Mouse (Mus musculus) forebrain, embryonic 16.5 days (tissue): ENCODE data around the gene Sipa1. TPM values are rescaled to one million over a fixed set of nuclear protein-coding genes. Genes with fewer than 3 reads are reported as not detected.

Source experiments
- ATAC-seq: fragments of 200-750 bp; cut with Nextera tagmentation; 2 replicates; pipeline ENCODE4 v1.8.0; 2017; ENCODE audit warnings: mild to moderate bottlenecking, moderate library complexity
- H3K27ac ChIP-seq: fragments of 300-500 bp; sonication (generic); 2 replicates; pipeline ENCODE4 v1.5.1; 2014; ENCODE audit warnings: low read length, control low read depth
- H3K27me3 ChIP-seq: fragments of 300-500 bp; sonication (generic); replicated peaks from 2 replicates; pipeline ENCODE4 v1.6.1; 2014; ENCODE audit warnings: low read length; ENCODE audit not compliant: control insufficient read depth, insufficient read depth
- H3K36me3 ChIP-seq: fragments of 300-500 bp; sonication (generic); 2 replicates; pipeline ENCODE4 v1.6.1; 2014; ENCODE audit not compliant: control insufficient read depth, insufficient read depth
- H3K4me1 ChIP-seq: fragments of 300-500 bp; sonication (generic); replicated peaks from 2 replicates; pipeline ENCODE4 v1.6.1; 2014; ENCODE audit warnings: low read length; ENCODE audit not compliant: control insufficient read depth, insufficient read depth
- H3K4me2 ChIP-seq: fragments of 300-500 bp; sonication (generic); 2 replicates; pipeline ENCODE4 v1.6.1; 2014; ENCODE audit warnings: mild to moderate bottlenecking, low read length, control low read depth
- H3K4me3 ChIP-seq: fragments of 300-500 bp; sonication (generic); replicated peaks from 2 replicates; pipeline ENCODE4 v1.5.1; 2014; ENCODE audit warnings: mild to moderate bottlenecking, low read length, control low read depth
- H3K9ac ChIP-seq: fragments of 300-500 bp; sonication (generic); replicated peaks from 2 replicates; pipeline ENCODE4 v1.6.1; 2014; ENCODE audit warnings: low read depth, low read length, control low read depth
- H3K9me3 ChIP-seq: fragments of 300-500 bp; sonication (generic); 2 replicates; pipeline ENCODE4 v1.6.1; 2016; ENCODE audit warnings: low read length; ENCODE audit not compliant: control insufficient read depth
- WGBS: fragments of 180-500 bp; shearing (Covaris S2); extraction: QIAGEN DNeasy Blood & Tissue Kit; methylation state at CpG from one replicate; pipeline ENCODE4 v1.1.7; 2014; 5-methylcytosine and 5-hydroxymethylcytosine counted together
- polyA plus RNA-seq: library from polyadenylated mRNA; unstranded; fragments of >200 nt; fragmentation: Nextera tagmentation; extraction: Ambion mirVana; gene quantifications from 2 replicates; pipeline ENCODE4 v1.2.1, GENCODE M21; 2015

The Sipa1 gene
- polyA plus RNA-seq, 1 experiment from 2014 or later: 15.1 TPM

GRCm38 (mm10) chr19:5638416-5639005 is 25.0 kb downstream of the Sipa1 start:
- Histone ChIP-seq H3K27ac (no peak overlapping the region), H3K4me1 (peaks cover 17% of the 10 kb centered on the region), H3K9me3 (no peaks in the 10 kb centered on the region), H3K4me3 (peak overlapping the region; percentile 77), H3K36me3 (peaks cover 17% of the 10 kb centered on the region), H3K4me2 (peak overlapping the region; percentile 61), H3K9ac (peak overlapping the region; percentile 94), H3K27me3 (no peaks in the 10 kb centered on the region)
- no peak for ATAC-seq
- 89% methylated on average over 18 of the region's 18 CpGs for WGBS

GRCm38 (mm10) chr19:5637069-5638047 is 26.1 kb downstream of the Sipa1 start, which contains the start of gene Rela:
Gene Rela, plus strand, starts transcription at chr19:5637483.
- Histone ChIP-seq H3K27ac (peak within 1 kb of the TSS; percentile 70), H3K9ac (peak within 1 kb of the TSS; percentile 94), H3K27me3 (no peaks in the 10 kb centered on the region), H3K36me3 (peaks cover 8% of the 10 kb centered on the region), H3K4me1 (peaks cover 17% of the 10 kb centered on the region), H3K4me2 (peak within 1 kb of the TSS; percentile 61), H3K9me3 (no peaks in the 10 kb centered on the region), H3K4me3 (peak within 1 kb of the TSS; percentile 77)
- WGBS: under 1% methylated on average over 96 of the region's 109 CpGs
- ATAC-seq: peak; percentile 84

GRCm38 (mm10) chr19:5636571-5637041 is 26.9 kb downstream of the Sipa1 start:
- peak overlapping the region; percentile 61 for H3K4me2 ChIP-seq
- H3K4me3 ChIP-seq: peak overlapping the region; percentile 77
- peak overlapping the region; percentile 94 for H3K9ac ChIP-seq
- H3K36me3 ChIP-seq: peaks cover 3% of the 10 kb centered on the region
- H3K27ac ChIP-seq: peak overlapping the region; percentile 70
- 34% methylated on average over 12 of the region's 12 CpGs for WGBS
- H3K9me3 ChIP-seq: no peaks in the 10 kb centered on the region
- peaks cover 17% of the 10 kb centered on the region for H3K4me1 ChIP-seq
- ATAC-seq: no peak
- H3K27me3 ChIP-seq: no peaks in the 10 kb centered on the region

GRCm38 (mm10) chr19:5636036-5636570 is 27.4 kb downstream of the Sipa1 start:
- Histone ChIP-seq H3K4me2 (no peak overlapping the region), H3K27ac (no peak overlapping the region), H3K9me3 (no peaks in the 10 kb centered on the region), H3K4me1 (peaks cover 17% of the 10 kb centered on the region), H3K4me3 (no peak overlapping the region), H3K9ac (no peak overlapping the region), H3K36me3 (no peaks in the 10 kb centered on the region), H3K27me3 (no peaks in the 10 kb centered on the region)
- ATAC-seq: no peak
- 84% methylated on average over 7 of the region's 7 CpGs for WGBS

GRCm38 (mm10) chr19:5632120-5632519 is 31.4 kb downstream of the Sipa1 start:
- H3K27me3 ChIP-seq: no peaks in the 10 kb centered on the region
- no peaks in the 10 kb centered on the region for H3K36me3 ChIP-seq
- 78% methylated on average over 9 of the region's 9 CpGs for WGBS

GRCm38 (mm10) chr19:5629907-5630306 is 33.6 kb downstream of the Sipa1 start:
- H3K27me3 ChIP-seq: no peaks in the 10 kb centered on the region
- H3K9me3 ChIP-seq: no peaks in the 10 kb centered on the region
- H3K27ac ChIP-seq: no peak overlapping the region
- no peaks in the 10 kb centered on the region for H3K4me1 ChIP-seq
- no peak for ATAC-seq
- no peak overlapping the region for H3K9ac ChIP-seq
- H3K36me3 ChIP-seq: no peaks in the 10 kb centered on the region
- H3K4me2 ChIP-seq: no peak overlapping the region
- H3K4me3 ChIP-seq: no peak overlapping the region

More at GRCm38 (mm10) chr19:5632120-5632519, 31.4 kb downstream of the Sipa1 start:
- Histone ChIP-seq H3K4me3 (no peak overlapping the region), H3K27ac (no peak overlapping the region), H3K9me3 (no peaks in the 10 kb centered on the region), H3K4me1 (peaks cover 5% of the 10 kb centered on the region), H3K9ac (no peak overlapping the region), H3K4me2 (no peak overlapping the region)
- ATAC-seq: no peak

- Histone ChIP-seq H3K27ac (no peak overlapping the region), H3K27me3 (no peaks in the 10 kb centered on the region), H3K36me3 (no peaks in the 10 kb centered on the region), H3K4me2 (no peak overlapping the region), H3K9me3 (no peaks in the 10 kb centered on the region), H3K4me3 (no peak overlapping the region), H3K9ac (no peak overlapping the region), H3K4me1 (no peaks in the 10 kb centered on the region)
- 91% methylated on average over 8 of the region's 8 CpGs for WGBS
- no peak for ATAC-seq
Measured at GRCm38 (mm10) chr19:5625311-5625710, 38.2 kb downstream of the Sipa1 start.

GRCm38 (mm10) chr19:5621884-5622283 is 41.6 kb downstream of the Sipa1 start:
- Histone ChIP-seq H3K4me2 (no peak overlapping the region), H3K4me3 (no peak overlapping the region), H3K36me3 (no peaks in the 10 kb centered on the region), H3K9ac (no peak overlapping the region), H3K9me3 (no peaks in the 10 kb centered on the region), H3K27ac (no peak overlapping the region), H3K27me3 (no peaks in the 10 kb centered on the region), H3K4me1 (no peaks in the 10 kb centered on the region)
- ATAC-seq: no peak
- 92% methylated on average over 5 of the region's 5 CpGs for WGBS

GRCm38 (mm10) chr19:5620007-5620406 is 43.5 kb downstream of the Sipa1 start:
- ATAC-seq: no peak
- Histone ChIP-seq H3K36me3 (no peaks in the 10 kb centered on the region), H3K4me3 (no peak overlapping the region), H3K27me3 (no peaks in the 10 kb centered on the region), H3K4me2 (no peak overlapping the region), H3K27ac (no peak overlapping the region), H3K9me3 (no peaks in the 10 kb centered on the region), H3K9ac (no peak overlapping the region), H3K4me1 (no peaks in the 10 kb centered on the region)
- WGBS: 87% methylated on average over 4 of the region's 4 CpGs
